Mouse (Mus musculus) liver, adult 2 months (tissue): ENCODE results near the gene Tsc22d4. TPM values are rescaled to one million over a fixed set of nuclear protein-coding genes. Genes with fewer than 3 reads are reported as not detected.
A peak's percentile ranks its signal among the peaks of the same experiment; 100 is the strongest.

Source experiments
- DNase-seq: peaks from one replicate; pipeline ENCODE4 v3.0.0-alpha.2; 2011; ENCODE audit warnings: low read depth, low spot score; ENCODE audit errors: extremely low read depth
- H3K27ac ChIP-seq: fragments of 200-500 bp; replicated peaks from 2 replicates; pipeline ENCODE4 v1.5.1; 2012; ENCODE audit warnings: low read depth, mild to moderate bottlenecking, control low read depth, inconsistent platforms, low read length; ENCODE audit not compliant: insufficient read depth
- H3K27me3 ChIP-seq: fragments of 200-500 bp; 2 replicates; pipeline ENCODE4 v1.6.1; 2012; ENCODE audit warnings: mild to moderate bottlenecking, moderate library complexity, low read length, inconsistent platforms; ENCODE audit not compliant: control insufficient read depth, insufficient read depth
- H3K36me3 ChIP-seq: fragments of 200-500 bp; 2 replicates; pipeline ENCODE4 v1.6.1; 2012; ENCODE audit warnings: low read length, inconsistent platforms; ENCODE audit not compliant: control insufficient read depth, insufficient read depth
- H3K4me1 ChIP-seq: fragments of 200-500 bp; 2 replicates; pipeline ENCODE4 v1.6.1; 2011; ENCODE audit warnings: low read length; ENCODE audit not compliant: control insufficient read depth, insufficient read depth
- H3K4me3 ChIP-seq: fragments of 200-500 bp; 2 replicates; pipeline ENCODE4 v1.5.1; 2011; ENCODE audit warnings: low read depth, mild to moderate bottlenecking, control low read depth, low read length, moderate library complexity; ENCODE audit not compliant: insufficient read depth
- H3K79me2 ChIP-seq: fragments of 200-500 bp; 2 replicates; pipeline ENCODE4 v1.6.1; 2012; ENCODE audit warnings: inconsistent platforms, mild to moderate bottlenecking, low read length, moderate library complexity; ENCODE audit not compliant: control insufficient read depth, insufficient read depth
- H3K9ac ChIP-seq: fragments of 200-500 bp; 2 replicates; pipeline ENCODE4 v1.6.1; 2012; ENCODE audit warnings: low read depth, mild to moderate bottlenecking, control low read depth, inconsistent platforms, low read length
- CTCF ChIP-seq: fragments of 200-500 bp; IDR thresholded peaks from 2 replicates; pipeline ENCODE4 v1.5.1; 2011; ENCODE audit warnings: low read depth, low read length, control low read depth
- POLR2A ChIP-seq: fragments of 200-500 bp; IDR thresholded peaks from 2 replicates; pipeline ENCODE4 v1.6.1; 2011; ENCODE audit warnings: low read length, control low read depth; ENCODE audit not compliant: insufficient read depth; ENCODE audit errors: extremely low read depth
- WGBS: fragments of 180-500 bp; shearing (Covaris S2); methylation state at CpG from one replicate; pipeline ENCODE4 v1.1.7; 2018; 5-methylcytosine and 5-hydroxymethylcytosine counted together
- polyA plus RNA-seq: library from polyadenylated mRNA; depleted of rRNA; stranded (reverse); fragments of >200 nt; gene quantifications from 2 replicates; pipeline ENCODE4 v1.2.3, GENCODE M21; 2012
- total RNA-seq: library from RNA; depleted of rRNA; stranded (reverse); fragments of >200 nt; gene quantifications from 2 replicates; pipeline ENCODE4 v1.2.3, GENCODE M21; 2014

Tsc22d4 gene
- total and polyA plus RNA-seq, 2 experiments = 4.5 to 22.1 TPM

DNA sequence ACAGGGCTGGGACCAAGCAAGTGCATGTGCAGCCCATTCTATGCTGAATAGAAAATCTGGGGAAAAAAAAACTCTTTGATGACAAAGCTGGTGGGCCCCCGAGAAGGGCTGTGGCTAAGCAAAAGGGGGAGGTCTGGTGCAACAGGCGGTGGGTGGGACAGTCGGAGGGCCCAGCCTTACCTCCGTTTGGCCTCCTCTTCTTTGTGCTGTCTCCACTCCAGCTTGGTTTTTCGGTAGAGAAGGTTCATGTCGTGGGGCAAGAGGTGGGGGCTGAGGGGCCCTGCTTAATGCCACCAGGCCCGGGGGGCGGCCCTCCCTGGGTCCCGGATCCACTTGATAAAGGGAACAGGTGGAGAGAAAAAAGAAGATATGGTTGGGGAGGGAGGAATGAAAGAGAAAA lies 6.1 kb upstream of the Tsc22d4 start:
- Histone ChIP-seq H3K27ac (no peak overlapping the region), H3K27me3 (no peaks in the 10 kb centered on the region), H3K36me3 (no peaks in the 10 kb centered on the region), H3K79me2 (no peaks in the 10 kb centered on the region), H3K4me3 (no peak overlapping the region), H3K4me1 (no peaks in the 10 kb centered on the region), H3K9ac (no peak overlapping the region)
- DNase-seq = no peak
- no peak for TF ChIP-seq POLR2A
- no peak for TF ChIP-seq CTCF
- 90% methylated on average over 9 of the region's 9 CpGs for WGBS

DNA sequence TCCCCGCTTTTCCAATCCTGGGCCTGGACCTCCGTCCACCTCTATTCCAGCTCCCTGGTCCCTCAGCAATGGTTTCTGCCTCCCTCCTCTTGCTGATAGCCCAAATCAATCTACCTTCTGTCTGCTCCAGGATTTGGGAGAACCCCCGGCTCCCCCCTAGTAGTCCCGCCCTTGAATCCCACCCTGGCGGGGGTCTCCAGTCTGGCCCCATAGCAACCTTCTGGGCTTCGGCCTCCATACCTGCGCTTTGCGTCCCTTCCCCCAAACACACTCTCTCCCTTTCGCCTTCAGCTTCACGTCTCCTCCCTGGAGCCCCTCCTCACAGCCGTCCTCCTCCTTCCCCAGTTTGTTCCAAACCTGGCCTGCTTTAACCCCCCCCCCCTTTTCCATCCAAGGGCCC lies 5.0 kb upstream of the Tsc22d4 start:
- no peak overlapping the region for H3K9ac ChIP-seq

DNA sequence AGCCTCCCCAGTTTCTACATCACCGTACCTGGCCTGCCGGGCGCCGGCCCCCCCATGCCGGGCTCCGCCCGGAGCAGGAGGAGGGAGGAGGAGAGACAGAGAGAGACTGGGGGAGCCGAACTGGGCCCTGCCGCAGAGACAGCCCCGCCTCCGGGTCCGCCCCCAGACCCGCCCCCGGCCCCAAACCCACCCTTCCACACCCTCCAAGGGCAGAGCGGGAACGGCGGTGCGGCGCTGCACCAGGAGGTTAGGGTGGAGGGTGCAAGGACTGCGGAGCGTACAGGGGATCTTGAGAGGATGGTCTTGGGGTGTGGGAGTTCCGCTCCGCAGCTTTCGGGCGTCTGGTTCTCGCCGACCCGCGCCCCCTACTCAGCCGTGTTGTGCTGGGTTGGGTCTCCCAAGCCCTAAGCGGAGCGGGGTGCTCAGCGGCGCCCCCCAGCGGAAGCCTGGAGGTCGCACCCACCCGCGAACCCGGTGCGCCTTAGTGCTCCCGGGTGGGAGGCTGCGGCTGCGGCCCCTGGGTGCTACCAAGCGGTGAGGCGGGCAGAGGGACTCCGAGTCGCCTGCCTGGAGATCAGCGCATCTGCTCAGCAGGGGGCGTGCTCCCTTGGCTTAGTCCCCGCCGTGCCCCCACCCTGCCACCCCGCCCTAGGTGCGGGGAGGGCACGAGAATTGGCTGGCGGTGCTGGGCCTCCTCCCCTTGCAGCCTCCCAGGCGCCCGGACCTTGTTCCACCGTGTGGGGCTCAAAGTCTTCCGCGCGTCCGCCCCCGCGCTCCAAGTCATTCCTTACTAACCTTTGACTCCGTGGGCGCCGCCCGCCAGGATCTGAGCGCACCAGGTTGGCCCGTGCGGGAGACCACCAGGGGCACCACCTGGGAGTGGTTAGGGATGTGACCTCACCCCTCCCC lies 4.3 kb upstream of the Tsc22d4 start, which contains the start of gene Nyap1:
Nyap1 (minus strand) TSS at position 585 of the 909 bp plus-strand sequence.
- Histone ChIP-seq H3K27me3 (no peaks in the 10 kb centered on the region), H3K4me1 (no peaks in the 10 kb centered on the region), H3K79me2 (no peaks in the 10 kb centered on the region), H3K36me3 (no peaks in the 10 kb centered on the region), H3K4me3 (peak within 1 kb of the TSS; percentile 72), H3K27ac (no peak within 1 kb of the TSS), H3K9ac (peak within 1 kb of the TSS; percentile 64)
- TF ChIP-seq POLR2A = 0 out of 2 replicates have a peak, but pooled peaks have one; percentile 5
- peak; percentile 63 for TF ChIP-seq CTCF
- peak; percentile 49 for DNase-seq
- WGBS = 2% methylated on average over 61 of the region's 71 CpGs

More for the DNA sequence above, 5.0 kb upstream of the Tsc22d4 start:
- no peak for DNase-seq
- no peaks in the 10 kb centered on the region for H3K27me3 ChIP-seq
- H3K36me3 ChIP-seq = no peaks in the 10 kb centered on the region
- no peaks in the 10 kb centered on the region for H3K4me1 ChIP-seq
- no peak for TF ChIP-seq CTCF
- TF ChIP-seq POLR2A = no peak
- peak overlapping the region; percentile 72; the same call in 1 of the 2 replicates for H3K4me3 ChIP-seq
- no peak overlapping the region for H3K27ac ChIP-seq
- no peaks in the 10 kb centered on the region for H3K79me2 ChIP-seq
- WGBS = 72% methylated on average over 11 of the region's 11 CpGs

DNA sequence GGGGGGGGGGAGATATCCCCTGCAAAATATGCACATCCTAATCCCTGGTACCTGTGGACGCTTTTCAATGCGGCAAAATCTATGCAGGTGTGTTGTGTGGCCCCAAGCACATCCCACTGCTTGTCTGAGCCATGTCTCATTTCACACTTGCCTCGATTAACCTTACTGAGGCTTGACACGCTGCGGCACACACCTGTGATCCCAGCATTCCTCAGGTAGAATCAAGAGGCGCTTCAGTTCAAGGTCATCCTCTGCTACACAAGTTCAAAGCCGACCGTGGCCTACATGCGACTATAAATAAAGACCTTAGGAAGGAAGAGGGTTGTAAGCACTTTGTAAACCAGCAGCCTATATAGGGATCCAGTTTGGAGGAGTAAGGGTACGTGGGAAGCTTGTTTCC lies 3.5 kb upstream of the Tsc22d4 start:
- TF ChIP-seq POLR2A (no peak), CTCF (no peak)
- H3K36me3 ChIP-seq = no peaks in the 10 kb centered on the region
- 74% methylated on average over 10 of the region's 10 CpGs for WGBS
- no peak for DNase-seq
- no peaks in the 10 kb centered on the region for H3K79me2 ChIP-seq
- no peak overlapping the region for H3K9ac ChIP-seq
- H3K4me3 ChIP-seq = no peak overlapping the region
- no peaks in the 10 kb centered on the region for H3K4me1 ChIP-seq
- no peak overlapping the region for H3K27ac ChIP-seq
- H3K27me3 ChIP-seq = no peaks in the 10 kb centered on the region

DNA sequence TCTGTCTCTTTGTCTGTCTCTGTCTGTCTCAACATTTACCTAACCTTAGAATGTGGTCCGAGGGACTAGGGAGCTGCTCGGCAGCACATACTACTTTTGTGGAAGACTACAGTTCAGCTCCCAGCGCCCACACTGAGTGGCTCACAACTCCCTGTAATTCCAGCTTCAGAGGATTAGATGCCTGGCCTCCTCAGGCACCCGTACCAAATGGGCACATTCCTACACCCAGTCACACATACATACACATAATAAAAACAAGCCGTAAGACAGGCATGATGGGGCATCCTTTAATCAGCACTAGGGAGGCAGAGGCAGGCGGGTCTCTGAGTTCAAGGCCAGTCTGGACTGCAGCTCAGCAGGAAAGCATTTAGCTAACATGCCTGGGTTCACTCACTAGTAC lies 2.7 kb upstream of the Tsc22d4 start:
- H3K4me3 ChIP-seq = no peak overlapping the region
- no peaks in the 10 kb centered on the region for H3K36me3 ChIP-seq
- H3K27me3 ChIP-seq = no peaks in the 10 kb centered on the region
- no peak for DNase-seq
- H3K4me1 ChIP-seq = no peaks in the 10 kb centered on the region
- no peak overlapping the region for H3K9ac ChIP-seq
- WGBS = 94% methylated on average over 6 of the region's 6 CpGs
- H3K79me2 ChIP-seq = no peaks in the 10 kb centered on the region; the same call in 1 of the 2 replicates
- TF ChIP-seq CTCF (no peak), POLR2A (no peak)
- no peak overlapping the region for H3K27ac ChIP-seq

DNA sequence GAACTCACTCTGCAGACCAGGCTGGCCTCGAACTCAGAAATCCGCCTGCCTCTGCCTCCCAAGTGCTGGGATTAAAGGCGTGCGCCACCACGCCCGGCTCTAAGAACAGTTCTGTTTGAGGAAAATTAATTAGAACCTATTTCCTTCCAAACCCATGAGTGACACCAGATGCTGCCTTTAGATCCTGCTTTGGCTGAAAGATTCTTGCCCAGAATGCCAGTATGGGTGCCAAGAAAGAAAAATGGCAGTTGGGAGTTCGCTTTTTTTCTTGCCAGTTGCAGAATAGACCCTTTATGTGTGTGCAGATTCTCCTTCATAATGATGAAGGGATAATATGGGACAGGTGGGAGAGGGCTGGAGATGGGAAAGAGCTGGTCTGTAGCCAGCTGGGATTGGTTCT lies 1.3 kb upstream of the Tsc22d4 start:
- Histone ChIP-seq H3K4me3 (no peak overlapping the region), H3K9ac (no peak overlapping the region), H3K27ac (no peak overlapping the region), H3K4me1 (no peaks in the 10 kb centered on the region), H3K36me3 (no peaks in the 10 kb centered on the region), H3K27me3 (no peaks in the 10 kb centered on the region), H3K79me2 (no peaks in the 10 kb centered on the region; the same call in 1 of the 2 replicates)
- 98% methylated on average over 7 of the region's 7 CpGs for WGBS
- no peak for TF ChIP-seq POLR2A
- no peak for TF ChIP-seq CTCF
- no peak for DNase-seq
